Mouse (Mus musculus): ENCODE results near the gene Hnrnpa0. TPM values are rescaled to one million over a fixed set of nuclear protein-coding genes. Genes with fewer than 3 reads are reported as not detected.
A peak's percentile ranks its signal among the peaks of the same experiment; 100 is the strongest.

Gene Hnrnpa0
- polyA plus RNA-seq, 1 experiment from 2014 or later = 21.7 TPM

GRCm38 (mm10) chr13:58124278-58124677 is 4.1 kb downstream of the Hnrnpa0 start:
- 84% methylated on average over 3 of the region's 3 CpGs for WGBS (ENCODE audit: insufficient replicate concordance)
- no peak for ATAC-seq (replicated peaks; ENCODE audit: insufficient number of reproducible peaks, low FRiP score, low TSS enrichment)

GRCm38 (mm10) chr13:58123381-58123780 is 5.0 kb downstream of the Hnrnpa0 start:
- H3K4me3 ChIP-seq (ENCODE audit: low read depth, low read length) = no peak overlapping the region
- WGBS (ENCODE audit: insufficient replicate concordance) = 72% methylated on average over 8 of the region's 8 CpGs
- H3K36me3 ChIP-seq (ENCODE audit: control insufficient read depth, insufficient read depth, low read length) = peaks cover 4% of the 10 kb centered on the region; the same call in 1 of the 2 replicates
- 0 out of 2 replicates have a peak, but pooled peaks cover 6% of the 10 kb centered on the region for H3K4me1 ChIP-seq (ENCODE audit: control insufficient read depth, insufficient read depth, low read length)
- H3K27me3 ChIP-seq (ENCODE audit: control insufficient read depth, insufficient read depth, low read length) = no peaks in the 10 kb centered on the region
- H3K27ac ChIP-seq (ENCODE audit: low read depth, low read length) = no peak overlapping the region
- H3K9ac ChIP-seq (ENCODE audit: low read depth, low read length) = no peak overlapping the region
- no peaks in the 10 kb centered on the region for H3K9me3 ChIP-seq (replicated peaks; ENCODE audit: control insufficient read depth, low read length)
- no peak overlapping the region for H3K4me2 ChIP-seq
- no peak for ATAC-seq (replicated peaks; ENCODE audit: insufficient number of reproducible peaks, low FRiP score, low TSS enrichment)

More at GRCm38 (mm10) chr13:58124278-58124677, 4.1 kb downstream of the Hnrnpa0 start:
- Histone ChIP-seq H3K9ac (ENCODE audit: low read depth, low read length) (no peak overlapping the region), H3K4me1 (ENCODE audit: control insufficient read depth, insufficient read depth, low read length) (0 out of 2 replicates have a peak, but pooled peaks cover 6% of the 10 kb centered on the region), H3K27me3 (ENCODE audit: control insufficient read depth, insufficient read depth, low read length) (no peaks in the 10 kb centered on the region), H3K36me3 (ENCODE audit: control insufficient read depth, insufficient read depth, low read length) (peaks cover 4% of the 10 kb centered on the region; the same call in 1 of the 2 replicates), H3K9me3 (replicated peaks; ENCODE audit: control insufficient read depth, low read length) (no peaks in the 10 kb centered on the region), H3K4me2 (no peak overlapping the region), H3K27ac (ENCODE audit: low read depth, low read length) (no peak overlapping the region), H3K4me3 (ENCODE audit: low read depth, low read length) (no peak overlapping the region)

GRCm38 (mm10) chr13:58122786-58123297 is 5.5 kb downstream of the Hnrnpa0 start:
- Histone ChIP-seq H3K9me3 (replicated peaks; ENCODE audit: control insufficient read depth, low read length) (no peaks in the 10 kb centered on the region), H3K36me3 (ENCODE audit: control insufficient read depth, insufficient read depth, low read length) (peaks cover 4% of the 10 kb centered on the region; the same call in 1 of the 2 replicates), H3K4me1 (ENCODE audit: control insufficient read depth, insufficient read depth, low read length) (0 out of 2 replicates have a peak, but pooled peaks cover 6% of the 10 kb centered on the region), H3K9ac (ENCODE audit: low read depth, low read length) (no peak overlapping the region), H3K4me2 (no peak overlapping the region), H3K4me3 (ENCODE audit: low read depth, low read length) (no peak overlapping the region), H3K27ac (ENCODE audit: low read depth, low read length) (no peak overlapping the region), H3K27me3 (ENCODE audit: control insufficient read depth, insufficient read depth, low read length) (no peaks in the 10 kb centered on the region)
- no peak for ATAC-seq (replicated peaks; ENCODE audit: insufficient number of reproducible peaks, low FRiP score, low TSS enrichment)
- WGBS (ENCODE audit: insufficient replicate concordance) = 82% methylated on average over 10 of the region's 10 CpGs

- Histone ChIP-seq H3K4me3 (ENCODE audit: low read depth, low read length) (no peak overlapping the region), H3K4me2 (no peak overlapping the region), H3K36me3 (ENCODE audit: control insufficient read depth, insufficient read depth, low read length) (no peaks in the 10 kb centered on the region), H3K27ac (ENCODE audit: low read depth, low read length) (no peak overlapping the region), H3K9ac (ENCODE audit: low read depth, low read length) (no peak overlapping the region), H3K9me3 (replicated peaks; ENCODE audit: control insufficient read depth, low read length) (no peaks in the 10 kb centered on the region), H3K4me1 (ENCODE audit: control insufficient read depth, insufficient read depth, low read length) (peaks cover 12% of the 10 kb centered on the region), H3K27me3 (ENCODE audit: control insufficient read depth, insufficient read depth, low read length) (no peaks in the 10 kb centered on the region)
- WGBS (ENCODE audit: insufficient replicate concordance) = 51% methylated on average over 8 of the region's 8 CpGs
- ATAC-seq (replicated peaks; ENCODE audit: insufficient number of reproducible peaks, low FRiP score, low TSS enrichment) = no peak
These were observed 10.9 kb downstream of the Hnrnpa0 start for GRCm38 (mm10) chr13:58117318-58118017.

GRCm38 (mm10) chr13:58116801-58117200 is 11.6 kb downstream of the Hnrnpa0 start:
- H3K27me3 ChIP-seq (ENCODE audit: control insufficient read depth, insufficient read depth, low read length) = no peaks in the 10 kb centered on the region
- H3K9ac ChIP-seq (ENCODE audit: low read depth, low read length) = no peak overlapping the region
- no peak overlapping the region for H3K4me2 ChIP-seq
- H3K4me1 ChIP-seq (ENCODE audit: control insufficient read depth, insufficient read depth, low read length) = peaks cover 12% of the 10 kb centered on the region
- 73% methylated on average over 2 of the region's 2 CpGs for WGBS (ENCODE audit: insufficient replicate concordance)
- H3K36me3 ChIP-seq (ENCODE audit: control insufficient read depth, insufficient read depth, low read length) = no peaks in the 10 kb centered on the region
- no peaks in the 10 kb centered on the region for H3K9me3 ChIP-seq (replicated peaks; ENCODE audit: control insufficient read depth, low read length)
- H3K4me3 ChIP-seq (ENCODE audit: low read depth, low read length) = no peak overlapping the region
- ATAC-seq (replicated peaks; ENCODE audit: insufficient number of reproducible peaks, low FRiP score, low TSS enrichment) = no peak
- H3K27ac ChIP-seq (ENCODE audit: low read depth, low read length) = no peak overlapping the region

- Histone ChIP-seq H3K9me3 (replicated peaks; ENCODE audit: control insufficient read depth, low read length) (no peaks in the 10 kb centered on the region), H3K36me3 (ENCODE audit: control insufficient read depth, insufficient read depth, low read length) (no peaks in the 10 kb centered on the region), H3K27me3 (ENCODE audit: control insufficient read depth, insufficient read depth, low read length) (no peaks in the 10 kb centered on the region), H3K4me1 (ENCODE audit: control insufficient read depth, insufficient read depth, low read length) (peaks cover 12% of the 10 kb centered on the region), H3K27ac (ENCODE audit: low read depth, low read length) (no peak overlapping the region), H3K9ac (ENCODE audit: low read depth, low read length) (no peak overlapping the region), H3K4me3 (ENCODE audit: low read depth, low read length) (no peak overlapping the region), H3K4me2 (peak overlapping the region; percentile 32; the same call in 1 of the 2 replicates)
- 25% methylated on average over 13 of the region's 13 CpGs for WGBS (ENCODE audit: insufficient replicate concordance)
- peak; percentile 40; the same call in 1 of the 2 replicates for ATAC-seq (replicated peaks; ENCODE audit: insufficient number of reproducible peaks, low FRiP score, low TSS enrichment)
These were observed 13.1 kb downstream of the Hnrnpa0 start for GRCm38 (mm10) chr13:58115227-58115626.

- Histone ChIP-seq H3K4me1 (ENCODE audit: control insufficient read depth, insufficient read depth, low read length) (peaks cover 12% of the 10 kb centered on the region), H3K9me3 (replicated peaks; ENCODE audit: control insufficient read depth, low read length) (no peaks in the 10 kb centered on the region), H3K4me3 (ENCODE audit: low read depth, low read length) (peak within 1 kb of the TSS; percentile 67), H3K9ac (ENCODE audit: low read depth, low read length) (peak within 1 kb of the TSS; percentile 77), H3K36me3 (ENCODE audit: control insufficient read depth, insufficient read depth, low read length) (no peaks in the 10 kb centered on the region), H3K27ac (ENCODE audit: low read depth, low read length) (peak within 1 kb of the TSS; percentile 68), H3K27me3 (ENCODE audit: control insufficient read depth, insufficient read depth, low read length) (no peaks in the 10 kb centered on the region), H3K4me2 (peak within 1 kb of the TSS; percentile 91)
- ATAC-seq (replicated peaks; ENCODE audit: insufficient number of reproducible peaks, low FRiP score, low TSS enrichment) = peak; percentile 66
- under 1% methylated on average over 35 of the region's 35 CpGs for WGBS (ENCODE audit: insufficient replicate concordance)
These were observed 15.1 kb downstream of the Hnrnpa0 start, which contains the start of gene Klhl3 for GRCm38 (mm10) chr13:58113061-58113900. Klhl3 (minus strand) TSS chr13:58113592.

GRCm38 (mm10) chr13:58112601-58113041 is 15.7 kb downstream of the Hnrnpa0 start:
- H3K9ac ChIP-seq (ENCODE audit: low read depth, low read length) = peak overlapping the region; percentile 77
- no peaks in the 10 kb centered on the region for H3K9me3 ChIP-seq (replicated peaks; ENCODE audit: control insufficient read depth, low read length)
- peaks cover 12% of the 10 kb centered on the region for H3K4me1 ChIP-seq (ENCODE audit: control insufficient read depth, insufficient read depth, low read length)
- no peaks in the 10 kb centered on the region for H3K36me3 ChIP-seq (ENCODE audit: control insufficient read depth, insufficient read depth, low read length)
- ATAC-seq (replicated peaks; ENCODE audit: insufficient number of reproducible peaks, low FRiP score, low TSS enrichment) = no peak
- peak overlapping the region; percentile 68; the same call in 1 of the 2 replicates for H3K27ac ChIP-seq (ENCODE audit: low read depth, low read length)
- peak overlapping the region; percentile 67 for H3K4me3 ChIP-seq (ENCODE audit: low read depth, low read length)
- H3K27me3 ChIP-seq (ENCODE audit: control insufficient read depth, insufficient read depth, low read length) = no peaks in the 10 kb centered on the region
- WGBS (ENCODE audit: insufficient replicate concordance) = 22% methylated on average over 11 of the region's 11 CpGs
- peak overlapping the region; percentile 91 for H3K4me2 ChIP-seq

Data from heart, embryonic 11.5 days (tissue).